Mouse (Mus musculus): ENCODE data around the gene E030030I06Rik.
A peak's percentile ranks its signal among the peaks of the same experiment; 100 is the strongest.
"Not testable (repeated sequence)": the region's sequence is repeated elsewhere in the genome, so short reads cannot be mapped to it uniquely, and the experiment has no call there.

Gene E030030I06Rik

GRCm38 (mm10) chr10:22151863-22152640 is 3.0 kb upstream of the E030030I06Rik start:
- not testable (repeated sequence) for DNase-seq (ENCODE audit: low read depth, low spot score)

DNA sequence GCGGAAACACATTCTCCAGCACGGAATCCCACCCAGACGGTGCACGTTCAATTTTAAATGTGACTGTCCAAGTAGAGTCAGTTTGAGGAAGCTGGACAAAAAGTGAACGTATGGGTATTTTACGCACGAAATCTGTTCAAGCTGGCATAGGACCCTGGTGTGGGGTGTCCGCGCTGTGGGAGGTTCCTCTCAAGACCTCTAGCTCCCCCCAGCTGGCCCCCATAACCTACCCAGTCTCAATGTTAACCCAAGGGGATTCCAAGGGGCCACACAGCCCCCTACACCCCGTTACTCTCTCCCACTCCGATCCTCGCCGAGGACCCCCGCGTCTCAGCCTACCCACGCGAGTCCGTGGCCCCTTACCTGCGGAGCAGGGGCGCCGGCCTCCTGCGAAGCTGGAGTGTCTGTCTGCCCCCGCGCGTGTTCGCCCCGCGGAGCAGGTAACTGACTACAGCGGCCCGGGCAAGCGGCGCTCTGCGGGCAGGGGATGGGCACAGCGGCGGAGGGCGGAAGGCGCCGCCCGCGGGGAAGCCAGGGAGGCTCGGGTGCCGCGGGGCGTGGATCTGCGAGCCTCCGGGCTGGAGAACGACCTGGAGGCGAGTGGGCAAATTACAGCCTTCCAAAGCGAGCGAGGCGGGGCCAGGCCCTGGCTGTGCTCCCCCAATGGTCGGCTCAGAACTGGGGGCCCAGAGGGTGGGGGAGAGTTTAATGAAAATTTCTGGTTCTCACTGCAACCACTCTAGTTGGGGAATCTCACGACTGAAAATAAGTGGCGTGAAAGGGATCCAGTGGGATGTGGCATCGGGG is 2.2 kb upstream of the E030030I06Rik start:
- DNase-seq (ENCODE audit: low read depth, low spot score), result not testable (repeated sequence)

GRCm38 (mm10) chr10:22150593-22150992 is 1.5 kb upstream of the E030030I06Rik start:
- DNase-seq (ENCODE audit: low read depth, low spot score), result no peak

DNA sequence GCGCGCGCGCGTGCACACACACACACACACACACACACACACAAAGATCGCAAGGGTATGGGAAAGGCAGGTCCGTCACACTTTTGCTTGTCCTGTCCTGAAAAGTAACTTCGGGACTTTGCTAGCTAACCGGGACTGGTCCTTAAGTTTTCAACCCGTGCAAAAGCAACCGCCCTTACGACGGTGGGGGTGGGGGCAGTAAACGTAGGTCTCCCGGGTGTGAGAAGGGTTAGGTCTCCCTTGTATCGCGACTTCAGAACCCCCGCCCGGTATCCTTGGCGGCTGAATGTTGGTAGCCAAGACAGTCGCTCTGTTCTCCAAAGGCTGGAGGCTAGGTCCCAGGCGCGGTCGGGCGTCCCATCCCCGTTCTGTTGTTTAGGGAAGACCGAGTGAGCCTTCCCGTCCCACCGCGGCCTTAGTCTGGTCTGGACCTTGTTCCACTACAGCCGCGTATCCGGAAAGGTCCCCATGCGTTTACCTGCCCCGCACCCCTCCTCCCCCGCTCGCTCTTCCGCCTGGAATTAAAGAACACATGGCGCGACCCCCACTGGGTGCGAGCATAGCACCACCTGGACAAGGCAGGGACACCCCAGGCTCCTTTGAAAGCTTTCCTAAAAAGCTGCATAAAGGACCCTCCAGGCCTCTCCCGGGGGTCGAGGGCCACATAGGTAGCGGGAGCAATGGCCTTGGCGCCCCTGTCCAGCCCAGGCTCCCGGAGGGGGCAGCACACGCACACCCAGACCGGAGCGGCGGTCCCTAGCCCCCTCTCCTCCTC is 808 bp upstream of the E030030I06Rik start:
- DNase-seq (ENCODE audit: low read depth, low spot score), result no peak

GRCm38 (mm10) chr10:22148441-22149072 is 513 bp downstream of the E030030I06Rik start:
- no peak for DNase-seq (ENCODE audit: low read depth, low spot score)

- no peak for DNase-seq (ENCODE audit: low read depth, low spot score)
Observed at GRCm38 (mm10) chr10:22142926-22143325, 6.1 kb downstream of the E030030I06Rik start.

DNA sequence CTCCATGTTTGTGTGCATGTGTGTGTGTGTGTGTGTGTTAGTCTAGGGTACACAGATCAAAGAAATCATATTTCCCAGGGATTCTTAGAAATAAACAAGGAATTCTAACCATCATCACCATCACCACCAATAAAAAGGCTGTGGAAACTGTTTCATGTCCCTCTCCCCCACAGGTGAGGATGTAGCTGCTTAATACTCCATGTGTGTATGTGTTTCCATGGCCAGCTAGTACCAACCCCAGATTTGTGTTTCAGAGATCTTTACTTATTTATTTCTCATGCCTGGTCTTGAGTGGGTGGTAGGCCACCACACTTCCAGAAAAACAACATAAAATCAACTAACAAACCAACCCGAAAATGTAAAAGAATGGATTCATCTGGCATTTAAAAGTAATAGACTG is 6.9 kb downstream of the E030030I06Rik start:
- peak; percentile 63 for DNase-seq (ENCODE audit: low read depth, low spot score)

- DNase-seq (ENCODE audit: low read depth, low spot score), result no peak
Observed at GRCm38 (mm10) chr10:22140665-22141280, 8.3 kb downstream of the E030030I06Rik start.

DNA sequence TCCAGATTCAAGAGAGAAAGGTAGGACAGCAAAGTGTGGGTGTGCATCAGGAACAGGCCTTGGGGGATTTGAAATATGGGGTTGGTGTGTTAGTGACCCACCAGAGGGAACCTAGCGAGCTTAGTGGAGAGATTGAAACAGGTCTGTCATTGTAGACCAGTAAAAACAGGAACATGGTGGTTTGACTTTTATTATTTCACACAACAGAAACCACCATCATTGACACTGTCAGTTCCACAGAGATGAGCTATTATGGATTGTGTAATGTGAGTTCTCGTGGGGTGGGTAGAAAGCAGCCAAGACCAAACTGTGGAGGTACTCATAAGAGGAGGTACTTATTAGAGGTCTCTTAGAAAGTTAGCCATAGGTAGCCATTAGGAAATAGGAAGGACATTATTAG is 74.5 kb downstream of the E030030I06Rik start:
- DNase-seq (ENCODE audit: low read depth, low spot score), result no peak

DNA sequence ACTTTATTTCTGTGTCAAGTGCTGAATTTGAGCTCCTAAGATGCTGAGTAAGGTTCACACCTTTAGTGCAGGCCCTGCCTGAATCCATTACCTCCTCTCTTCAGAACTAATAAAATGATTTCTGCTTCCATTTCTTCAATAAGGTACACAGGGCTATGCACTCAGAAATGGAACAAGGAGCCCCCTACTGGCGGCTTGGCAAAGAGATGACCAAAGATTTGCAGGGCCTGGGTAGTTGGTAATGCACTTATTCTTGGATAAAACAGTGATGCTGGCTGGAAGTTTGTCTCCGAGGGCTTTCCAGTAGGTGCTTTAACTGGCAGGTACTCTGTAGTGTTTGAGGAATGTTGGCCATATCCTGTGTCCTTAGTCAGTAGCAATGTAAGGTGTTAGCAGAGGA is 76.3 kb downstream of the E030030I06Rik start:
- DNase-seq (ENCODE audit: low read depth, low spot score), result no peak

DNA sequence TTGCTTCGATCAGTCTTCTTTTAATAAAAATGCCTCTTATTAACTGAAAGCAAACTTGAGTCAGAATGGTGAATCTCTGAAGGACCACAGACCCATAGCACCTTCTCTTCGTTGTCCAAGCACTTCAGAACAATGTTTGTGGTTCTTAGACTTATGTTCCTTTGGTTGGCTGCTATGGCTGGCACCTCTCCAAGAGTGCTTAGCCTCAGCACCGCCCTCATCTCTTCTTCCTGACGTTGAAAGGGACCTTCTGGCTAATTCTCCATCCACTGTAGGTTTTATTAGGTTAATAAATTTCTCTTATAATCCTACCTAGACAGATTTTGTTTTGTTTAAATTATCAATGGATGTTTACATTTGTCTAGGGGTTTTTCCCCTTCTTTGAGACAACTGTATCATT is 78.5 kb downstream of the E030030I06Rik start:
- DNase-seq (ENCODE audit: low read depth, low spot score), result no peak

GRCm38 (mm10) chr10:22070168-22070567 is 78.9 kb downstream of the E030030I06Rik start:
- DNase-seq (ENCODE audit: low read depth, low spot score), result no peak

- DNase-seq (ENCODE audit: low read depth, low spot score), result not testable (repeated sequence)
Observed at GRCm38 (mm10) chr10:22067979-22068378, 81.1 kb downstream of the E030030I06Rik start, which contains the start of gene 4930444G20Rik. 4930444G20Rik (minus strand) TSS chr10:22068079.
